Mouse (Mus musculus): Measurements from ENCODE around the gene Gdf2.
A peak's percentile ranks its signal among the peaks of the same experiment; 100 is the strongest.

Gene Gdf2

GRCm38 (mm10) chr14:33958186-33958585 lies 17.3 kb downstream of the Gdf2 start:
- DNase-seq: no peak

GRCm38 (mm10) chr14:33958841-33959240 lies 18.0 kb downstream of the Gdf2 start:
- DNase-seq: no peak

GRCm38 (mm10) chr14:33959341-33959740 lies 18.5 kb downstream of the Gdf2 start:
- DNase-seq: peak; percentile 66 to 69

- DNase-seq: no peak
Measured at GRCm38 (mm10) chr14:33965675-33966074, 24.8 kb downstream of the Gdf2 start.

GRCm38 (mm10) chr14:33972679-33973078 lies 31.8 kb downstream of the Gdf2 start:
- DNase-seq: peak in 1 of 2 experiments; percentile 22

GRCm38 (mm10) chr14:33974752-33975151 lies 33.9 kb downstream of the Gdf2 start:
- DNase-seq: no peak

GRCm38 (mm10) chr14:33977748-33978147 lies 36.9 kb downstream of the Gdf2 start:
- peak in 1 of 2 experiments; percentile 22 for DNase-seq

GRCm38 (mm10) chr14:33978604-33979059 lies 37.8 kb downstream of the Gdf2 start, which contains the start of gene Zfp488:
Gene Zfp488, minus strand, starts transcription at chr14:33978764.
- peak in 1 of 2 experiments; percentile 15 for DNase-seq

GRCm38 (mm10) chr14:33989201-33989600 lies 48.4 kb downstream of the Gdf2 start:
- DNase-seq: no peak

GRCm38 (mm10) chr14:33991971-33992370 lies 51.1 kb downstream of the Gdf2 start:
- peak; percentile 79 to 86 for DNase-seq

GRCm38 (mm10) chr14:33993051-33993450 lies 52.2 kb downstream of the Gdf2 start:
- no peak for DNase-seq

- DNase-seq: no peak
Measured at GRCm38 (mm10) chr14:33993521-33994289, 52.9 kb downstream of the Gdf2 start.

Measured in cerebellum, adult 18-20 months (tissue).